Comparison of ENCODE assay signal across 8 mouse cellular contexts in the genomic region with DNA sequence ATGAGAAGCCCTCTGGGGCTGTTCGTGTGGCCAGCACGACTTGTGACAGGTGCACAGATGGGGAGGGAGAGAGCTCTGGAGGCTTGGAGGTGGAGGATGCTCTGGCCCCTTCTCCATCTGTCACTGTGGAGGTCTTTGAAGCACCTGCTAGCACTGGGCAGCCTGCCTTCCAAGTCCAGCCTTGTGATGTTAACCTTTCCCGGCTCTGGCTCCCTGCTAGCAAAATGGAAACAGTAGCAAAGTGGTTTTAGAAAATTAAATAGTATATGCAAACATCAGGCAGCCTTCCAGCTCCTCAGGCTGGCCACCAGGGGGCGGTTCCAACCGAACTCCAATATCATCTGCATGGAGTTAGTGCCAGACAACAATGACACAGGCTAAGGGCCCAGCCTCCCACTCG. TPM values are rescaled to one million over a fixed set of nuclear protein-coding genes. Genes with fewer than 3 reads are reported as not detected.
DNase-seq lines count a peak whose midpoint lies in the region; ATAC-seq and TF ChIP-seq lines count a peak whose summit lies in the region.
"Had no signal": no experiment of that assay in that cellular context is flagged by ENCODE, and none has a peak within 500 bp of the region (broad histone marks: within the 10 kb centered on the region; RNA-seq: fewer than 3 reads in every experiment).

No protein-coding gene starts in this region.

- no peaks in the 10 kb centered on the region for H3K9me3 ChIP-seq in E14TG2a.4 (ENCODE audit: low read length)
- no peaks in the 10 kb centered on the region for H3K9me3 ChIP-seq in liver, embryonic 14.5 days (ENCODE audit: control insufficient read depth, low read length)
- H3K9me3 ChIP-seq: embryonic facial prominence, embryonic 15.5 days had no signal

- H3K4me3 ChIP-seq in layer of hippocampus, adult 2 months: no peak overlapping the region
- no peak overlapping the region for H3K4me3 ChIP-seq in E14TG2a.4 (replicated peaks; ENCODE audit: low read length)
- H3K4me3 ChIP-seq in liver, embryonic 14.5 days (ENCODE audit: insufficient read depth in 1 of 2, low read depth in 2 of 2, low read length in 2 of 2): no peak overlapping the region
- H3K4me3 ChIP-seq: embryonic facial prominence, embryonic 15.5 days had no signal

- H3K27ac ChIP-seq in layer of hippocampus, adult 2 months: no peak overlapping the region
- H3K27ac ChIP-seq in liver, embryonic 14.5 days: no peak overlapping the region
- H3K27ac ChIP-seq: embryonic facial prominence, embryonic 15.5 days had no signal

- no peak overlapping the region for H3K4me2 ChIP-seq in liver, embryonic 14.5 days (ENCODE audit: low read depth)
- H3K4me2 ChIP-seq: embryonic facial prominence, embryonic 15.5 days had no signal

- peak in 1 of 2 experiments; percentile 32 for DNase-seq in layer of hippocampus, adult 2 months (ENCODE audit: low spot score in 2 of 2)
- DNase-seq in layer of hippocampus, postnatal 36 days: no peak
- DNase-seq in adrenal gland, postnatal 25 days: peak; percentile 63
- DNase-seq in liver, embryonic 14.5 days (ENCODE audit: low read depth in 3 of 3, low spot score in 3 of 3): no peak
- no peak for DNase-seq in ovary, postnatal 36 days (ENCODE audit: low spot score)
- no peak for DNase-seq in right cerebral cortex, postnatal 14 days

- TF ChIP-seq CTCF in layer of hippocampus, adult 2 months (conservative IDR thresholded peaks at IDR 0.05): peak; percentile 79
- peak; percentile 89 for TF ChIP-seq CTCF in E14TG2a.4 (conservative IDR thresholded peaks at IDR 0.05; ENCODE audit: low read length)
- peak; percentile 75 for TF ChIP-seq CTCF in liver, embryonic 14.5 days (IDR thresholded peaks at IDR 0.05; ENCODE audit: low read depth)

- ATAC-seq in liver, embryonic 14.5 days (ENCODE audit: insufficient read depth): no peak

- no peaks in the 10 kb centered on the region for H3K27me3 ChIP-seq in E14TG2a.4 (ENCODE audit: insufficient read depth, low read length)
- no peaks in the 10 kb centered on the region for H3K27me3 ChIP-seq in liver, embryonic 14.5 days (ENCODE audit: control insufficient read depth, insufficient read depth, low read length)
- H3K27me3 ChIP-seq: embryonic facial prominence, embryonic 15.5 days had no signal

- H3K9ac ChIP-seq in liver, embryonic 14.5 days (replicated peaks): no peak overlapping the region
- H3K9ac ChIP-seq: embryonic facial prominence, embryonic 15.5 days had no signal

- H3K4me1 ChIP-seq in E14TG2a.4 (replicated peaks; ENCODE audit: low read depth, low read length): peaks cover 86% of the 10 kb centered on the region
- peaks cover 0 to 2% of the 10 kb centered on the region in 2 experiments; a peak in 1 of 4 replicates for H3K4me1 ChIP-seq in liver, embryonic 14.5 days (replicated peaks; ENCODE audit: control insufficient read depth in 2 of 2, insufficient read depth in 2 of 2, low read length in 1 of 2)

- 32% methylated on average over 6 of the region's 6 CpGs for WGBS in liver, embryonic 14.5 days (ENCODE audit: insufficient replicate concordance)

- no peak for TF ChIP-seq EP300 in liver, embryonic 14.5 days (IDR thresholded peaks at IDR 0.05; ENCODE audit: low read depth)

- H3K36me3 ChIP-seq in E14TG2a.4 (ENCODE audit: insufficient read depth, low read length): peaks cover 36% of the 10 kb centered on the region
- H3K36me3 ChIP-seq in liver, embryonic 14.5 days (replicated peaks; ENCODE audit: control insufficient read depth, insufficient read depth, low read depth): no peaks in the 10 kb centered on the region
- H3K36me3 ChIP-seq: embryonic facial prominence, embryonic 15.5 days had no signal

RNA-seq across cellular contexts. Expression of gene Itpr3, which starts 14.5 kb away (rescaled TPM):
- 1 to 10 TPM; 2.6 to 3.6 TPM for total RNA-seq in layer of hippocampus, adult 2 months (2021)
- 1 to 10 TPM; 1.6 to 1.7 TPM for total RNA-seq in layer of hippocampus, postnatal 36 days (2021)
- total RNA-seq in adrenal gland, postnatal 25 days (2021): 6.1 and 7.4 TPM in 2 replicates
- 0.96 and 1.00 TPM in 2 replicates for polyA plus RNA-seq in liver, embryonic 14.5 days (2012; rRNA removed)
- 0.53 and 0.75 TPM in 2 replicates for polyA plus RNA-seq in liver, embryonic 14.5 days (2014; fragmentation: Nextera tagmentation; extraction: Ambion mirVana)

RNA-seq across cellular contexts. Expression of gene Bak1, which starts 42.8 kb away (rescaled TPM):
- 10 to 100 TPM; 12.7 to 14.3 TPM for total RNA-seq in layer of hippocampus, adult 2 months (2021)
- total RNA-seq in layer of hippocampus, postnatal 36 days (2021): 10 to 100 TPM; 13.0 to 13.7 TPM
- 35.7 and 43.8 TPM in 2 replicates for total RNA-seq in adrenal gland, postnatal 25 days (2021)
- 16.1 and 17.3 TPM in 2 replicates for polyA plus RNA-seq in liver, embryonic 14.5 days (2012; rRNA removed)
- 5.4 and 5.8 TPM in 2 replicates for polyA plus RNA-seq in liver, embryonic 14.5 days (2014; fragmentation: Nextera tagmentation; extraction: Ambion mirVana)
